Mouse (Mus musculus) stomach, embryonic 14.5 days (tissue): ENCODE data around the gene Grin2a. TPM values are rescaled to one million over a fixed set of nuclear protein-coding genes. Genes with fewer than 3 reads are reported as not detected.
A peak's percentile ranks its signal among the peaks of the same experiment; 100 is the strongest.

ENCODE experiments used
- ATAC-seq: fragments of 200-750 bp; cut with Nextera tagmentation; 2 replicates; pipeline ENCODE4 v1.8.0; 2017; ENCODE audit warnings: low read depth, moderate TSS enrichment; ENCODE audit not compliant: insufficient number of reproducible peaks, insufficient read depth, low FRiP score
- H3K27ac ChIP-seq: fragments of 300-500 bp; sonication (generic); 2 replicates; pipeline ENCODE4 v1.5.1; 2014; ENCODE audit warnings: mild to moderate bottlenecking, low read length, moderate library complexity, mixed read lengths
- H3K27me3 ChIP-seq: fragments of 300-500 bp; sonication (generic); 2 replicates; pipeline ENCODE4 v1.6.1; 2014; ENCODE audit warnings: low read length, control low read depth, mixed read lengths; ENCODE audit not compliant: control insufficient read depth, insufficient read depth
- H3K36me3 ChIP-seq: fragments of 300-500 bp; sonication (generic); 2 replicates; pipeline ENCODE4 v1.6.1; 2014; ENCODE audit warnings: mild to moderate bottlenecking, control low read depth, low read length, moderate library complexity, mixed read lengths; ENCODE audit not compliant: control insufficient read depth, insufficient read depth
- H3K4me1 ChIP-seq: fragments of 300-500 bp; sonication (generic); 2 replicates; pipeline ENCODE4 v1.6.1; 2014; ENCODE audit warnings: low read length, control low read depth, mixed read lengths; ENCODE audit not compliant: control insufficient read depth, insufficient read depth
- H3K4me2 ChIP-seq: fragments of 300-500 bp; sonication (generic); replicated peaks from 2 replicates; pipeline ENCODE4 v1.6.1; 2014; ENCODE audit warnings: low read depth, low read length, control low read depth
- H3K4me3 ChIP-seq: fragments of 300-500 bp; sonication (generic); 2 replicates; pipeline ENCODE4 v1.5.1; 2014; ENCODE audit warnings: low read depth, low read length, control low read depth
- H3K9ac ChIP-seq: fragments of 300-500 bp; sonication (generic); replicated peaks from 2 replicates; pipeline ENCODE4 v1.6.1; 2014; ENCODE audit warnings: low read depth, mild to moderate bottlenecking, control low read depth, low read length, moderate library complexity, mixed read lengths
- H3K9me3 ChIP-seq: fragments of 300-500 bp; sonication (generic); 2 replicates; pipeline ENCODE4 v1.6.1; 2016; ENCODE audit warnings: low read depth, low read length, control low read depth; ENCODE audit not compliant: control insufficient read depth
- WGBS: fragments of 180-500 bp; shearing (Covaris S2); extraction: QIAGEN DNeasy Blood & Tissue Kit; methylation state at CpG from one replicate; pipeline ENCODE4 v1.1.7; 2014; 5-methylcytosine and 5-hydroxymethylcytosine counted together
- polyA plus RNA-seq: library from polyadenylated mRNA; unstranded; fragments of >200 nt; fragmentation: Nextera tagmentation; extraction: Ambion mirVana; gene quantifications from 2 replicates; pipeline ENCODE4 v1.2.1, GENCODE M21; 2014

The Grin2a gene
- polyA plus RNA-seq, 1 experiment from 2014 or later: 0.85 TPM

DNA sequence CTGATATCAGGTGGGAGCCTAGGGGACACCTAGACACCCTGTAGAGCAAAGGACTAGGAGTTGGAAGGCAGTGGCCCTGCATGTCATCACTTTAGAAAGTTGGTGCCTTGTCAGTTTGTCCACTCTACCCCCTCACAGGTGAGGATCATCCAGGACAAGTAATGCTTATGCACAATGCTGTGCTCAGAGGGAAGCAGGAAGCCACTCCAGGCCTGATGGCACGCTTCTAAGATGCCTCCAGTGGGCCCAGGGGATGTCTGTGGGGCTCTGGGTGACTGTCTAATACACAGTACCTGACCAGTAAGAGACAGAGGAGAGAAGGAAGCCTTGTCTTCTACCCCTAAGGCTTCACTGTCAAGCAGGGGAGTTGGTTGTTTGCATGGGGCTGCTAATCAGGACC, 7.6 kb upstream of the Grin2a start:
- H3K27me3 ChIP-seq: no peaks in the 10 kb centered on the region
- H3K4me1 ChIP-seq: no peaks in the 10 kb centered on the region
- no peak overlapping the region for H3K4me2 ChIP-seq
- H3K27ac ChIP-seq: no peak overlapping the region
- H3K9ac ChIP-seq: no peak overlapping the region
- H3K9me3 ChIP-seq: no peaks in the 10 kb centered on the region
- WGBS: 65% methylated on average over 1 of the region's 1 CpGs
- H3K36me3 ChIP-seq: no peaks in the 10 kb centered on the region
- ATAC-seq: no peak
- H3K4me3 ChIP-seq: no peak overlapping the region

DNA sequence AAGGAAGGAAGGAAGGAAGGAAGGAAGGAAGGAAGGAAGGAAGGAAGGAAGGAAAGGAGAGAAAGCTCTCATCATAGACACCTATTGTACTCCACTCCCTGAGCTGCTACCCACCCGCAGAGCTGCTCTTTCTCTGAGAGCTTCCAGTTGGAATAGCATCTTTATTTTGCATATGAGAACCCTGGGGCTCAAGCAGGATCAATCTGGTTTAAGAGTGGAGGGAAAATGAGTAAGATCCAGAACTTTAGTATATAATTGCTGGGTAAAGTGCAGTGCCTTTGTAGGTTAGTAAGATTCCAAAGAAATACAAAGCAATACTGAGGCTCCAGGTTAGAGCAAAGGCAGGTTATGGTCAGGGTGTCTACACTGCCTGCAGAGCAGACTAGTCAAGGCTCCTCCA, 6.2 kb upstream of the Grin2a start:
- Histone ChIP-seq H3K4me3 (no peak overlapping the region), H3K9ac (no peak overlapping the region), H3K27ac (no peak overlapping the region), H3K36me3 (no peaks in the 10 kb centered on the region), H3K27me3 (0 out of 2 replicates have a peak, but pooled peaks cover 5% of the 10 kb centered on the region), H3K9me3 (no peaks in the 10 kb centered on the region), H3K4me1 (no peaks in the 10 kb centered on the region), H3K4me2 (no peak overlapping the region)
- WGBS: 42% methylated on average over 1 of the region's 1 CpGs
- no peak for ATAC-seq

DNA sequence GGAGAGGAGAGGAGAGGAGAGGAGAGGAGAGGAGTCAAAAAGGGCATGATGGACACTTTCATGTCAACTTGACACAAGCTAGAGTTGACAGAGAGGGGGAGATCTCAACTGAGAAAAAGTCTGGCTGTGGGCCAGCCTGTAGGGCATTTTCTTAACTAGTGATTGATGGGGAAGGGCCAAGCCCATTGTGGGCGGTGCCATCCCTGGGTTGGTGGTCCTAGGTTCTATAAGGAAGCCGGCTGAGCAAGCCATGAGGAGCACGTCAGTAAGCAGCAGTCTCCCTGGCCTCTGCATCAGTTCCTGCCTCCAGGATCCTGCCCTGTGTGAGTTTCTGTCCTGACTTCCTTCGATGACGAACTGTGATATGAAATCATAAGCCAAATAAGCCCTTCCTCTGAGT, 4.6 kb upstream of the Grin2a start:
- Histone ChIP-seq H3K27ac (no peak overlapping the region), H3K9ac (no peak overlapping the region), H3K27me3 (peaks cover 21% of the 10 kb centered on the region), H3K9me3 (no peaks in the 10 kb centered on the region), H3K36me3 (no peaks in the 10 kb centered on the region), H3K4me1 (no peaks in the 10 kb centered on the region), H3K4me3 (no peak overlapping the region), H3K4me2 (no peak overlapping the region)
- WGBS: 60% methylated on average over 5 of the region's 5 CpGs
- ATAC-seq: no peak

DNA sequence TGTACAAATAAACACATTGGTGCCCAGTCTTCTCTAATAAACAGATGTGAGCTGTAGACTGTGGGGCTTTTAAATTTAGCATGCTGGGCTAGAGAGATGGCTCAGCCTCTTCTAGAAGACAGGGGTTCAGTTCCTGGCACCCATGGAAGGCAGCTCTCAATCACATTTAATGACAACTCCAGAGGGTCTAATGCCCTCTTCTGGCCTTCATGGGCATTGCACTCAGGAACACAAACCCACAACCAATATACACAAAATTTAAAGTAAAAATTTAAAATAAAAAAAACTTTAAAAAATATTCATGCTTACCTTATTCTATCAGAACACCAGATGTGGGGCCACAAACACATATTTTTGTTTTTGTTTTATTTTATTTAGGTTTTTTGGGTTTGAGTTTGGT, 2.6 kb upstream of the Grin2a start:
- no peak overlapping the region for H3K9ac ChIP-seq
- H3K9me3 ChIP-seq: no peaks in the 10 kb centered on the region
- no peak overlapping the region for H3K4me3 ChIP-seq
- H3K27me3 ChIP-seq: peaks cover 41% of the 10 kb centered on the region
- H3K36me3 ChIP-seq: no peaks in the 10 kb centered on the region
- H3K4me2 ChIP-seq: no peak overlapping the region
- no peak overlapping the region for H3K27ac ChIP-seq
- H3K4me1 ChIP-seq: peaks cover 10% of the 10 kb centered on the region; the same call in 1 of the 2 replicates
- no peak for ATAC-seq

DNA sequence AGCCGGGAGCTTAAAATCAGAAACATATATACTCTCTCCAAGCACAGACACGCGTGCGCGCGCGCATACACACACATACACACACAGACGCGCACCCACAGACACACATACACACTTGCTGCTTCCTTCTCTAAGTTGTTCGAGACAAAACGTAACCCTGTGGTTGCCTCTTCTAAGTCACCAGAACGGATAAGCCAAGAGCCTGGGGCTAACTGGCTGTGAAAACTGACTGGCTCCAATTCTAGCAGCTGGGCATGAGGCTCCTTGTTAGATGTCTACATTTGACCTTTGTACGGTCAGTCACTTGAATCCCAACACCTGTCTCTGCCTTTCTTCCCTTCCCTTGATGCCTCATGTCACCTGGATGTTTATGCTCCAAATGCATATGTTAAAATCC, 452 bp upstream of the Grin2a start:
- peaks cover 58% of the 10 kb centered on the region for H3K27me3 ChIP-seq
- 20% methylated on average over 13 of the region's 13 CpGs for WGBS
- H3K4me2 ChIP-seq: peak overlapping the region; percentile 59
- no peaks in the 10 kb centered on the region for H3K9me3 ChIP-seq
- H3K9ac ChIP-seq: no peak overlapping the region
- H3K27ac ChIP-seq: no peak overlapping the region
- H3K36me3 ChIP-seq: no peaks in the 10 kb centered on the region
- H3K4me3 ChIP-seq: peak overlapping the region; percentile 33
- H3K4me1 ChIP-seq: peaks cover 10% of the 10 kb centered on the region; the same call in 1 of the 2 replicates
- ATAC-seq: no peak

DNA sequence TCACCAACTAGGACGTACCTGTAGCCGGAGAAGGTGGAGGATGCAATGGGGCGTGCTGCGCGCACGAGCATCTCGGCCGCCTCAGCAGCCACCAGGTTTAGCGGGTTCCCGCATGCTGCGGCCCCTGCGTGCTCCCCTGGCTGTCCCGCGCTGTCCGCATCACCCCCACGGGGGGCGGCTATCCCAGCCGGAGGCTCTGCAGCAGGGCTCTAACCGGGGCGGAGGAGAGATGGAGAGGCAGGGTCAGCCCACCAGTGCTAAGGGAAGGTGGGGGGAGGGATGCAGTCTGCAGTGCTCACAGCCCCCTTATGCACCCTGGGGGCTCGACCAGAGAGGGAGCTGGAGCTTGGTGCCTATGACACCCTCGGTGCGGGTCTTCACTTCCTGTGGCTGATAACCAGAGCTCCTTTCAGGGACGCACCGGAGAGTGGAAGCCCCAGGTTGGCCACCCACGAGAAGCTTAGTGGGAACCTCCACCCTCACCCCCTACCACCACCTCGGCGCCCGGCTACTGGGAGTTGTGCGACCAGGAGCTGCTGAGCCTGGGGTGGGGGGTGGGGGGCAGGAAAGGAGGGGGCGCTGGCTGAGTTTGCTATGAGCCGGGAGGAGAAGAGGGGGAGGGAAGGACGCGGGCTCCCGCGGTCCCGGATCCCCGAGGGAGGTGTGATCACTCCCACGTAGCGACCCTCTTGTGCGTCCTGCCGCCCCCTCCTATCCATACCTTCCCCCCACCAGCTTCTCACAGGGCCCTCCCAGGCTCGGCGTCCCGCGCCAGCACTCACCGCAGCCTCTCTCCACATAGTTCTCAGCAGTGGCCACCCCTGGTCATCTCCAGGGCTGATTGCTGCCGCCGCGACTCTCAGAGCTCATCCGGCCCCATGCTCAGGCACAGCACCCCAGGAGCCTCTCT, 1.1 kb downstream of the Grin2a start:
- Histone ChIP-seq H3K9me3 (no peaks in the 10 kb centered on the region), H3K4me2 (peak overlapping the region; percentile 59), H3K27me3 (peaks cover 58% of the 10 kb centered on the region), H3K9ac (no peak overlapping the region; the same call in 1 of the 2 replicates), H3K27ac (no peak overlapping the region), H3K36me3 (no peaks in the 10 kb centered on the region), H3K4me3 (peak overlapping the region; percentile 33), H3K4me1 (peaks cover 10% of the 10 kb centered on the region; the same call in 1 of the 2 replicates)
- ATAC-seq: peak; percentile 16; the same call in 1 of the 2 replicates
- WGBS: under 1% methylated on average over 43 of the region's 51 CpGs

DNA sequence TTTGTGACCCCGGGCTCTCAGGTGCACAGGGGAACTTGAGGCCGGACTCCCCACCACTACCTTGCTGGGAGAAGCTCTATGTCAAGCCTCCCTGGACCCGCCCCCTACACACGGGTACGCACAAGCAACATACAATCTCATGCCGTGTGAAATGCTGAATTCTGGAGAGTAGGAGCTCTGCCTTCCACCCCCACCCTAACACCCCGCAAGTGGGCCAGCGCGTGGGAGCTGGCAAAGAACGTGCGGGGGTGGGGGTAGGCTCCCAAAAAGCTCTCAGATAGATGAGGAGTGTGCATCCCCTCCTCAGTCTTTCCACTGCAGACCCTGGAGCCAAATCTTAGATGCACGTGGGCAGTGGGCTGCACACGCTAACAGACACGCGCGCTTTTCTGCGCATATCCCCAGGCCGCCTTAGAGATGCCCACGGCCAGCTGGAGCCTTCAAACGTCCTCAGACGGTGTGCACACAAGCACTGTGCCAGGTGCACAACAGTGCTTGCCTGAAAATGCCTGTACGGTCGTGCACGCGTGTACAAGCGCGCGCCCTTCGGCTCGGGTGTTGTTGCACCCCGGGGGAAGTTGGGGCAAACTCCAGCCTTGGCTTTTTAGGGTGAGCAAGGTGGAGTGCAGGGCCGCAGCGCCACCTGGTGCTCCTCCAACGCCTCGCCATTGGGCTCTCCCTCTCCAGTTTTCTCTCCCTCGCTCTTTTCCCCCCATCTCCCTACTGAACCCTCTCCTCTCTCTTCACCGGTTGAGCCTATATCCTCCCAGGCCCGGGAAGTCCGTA, 1.9 kb downstream of the Grin2a start:
- H3K27me3 ChIP-seq: peaks cover 58% of the 10 kb centered on the region
- peaks cover 10% of the 10 kb centered on the region; the same call in 1 of the 2 replicates for H3K4me1 ChIP-seq
- peak overlapping the region; percentile 59 for H3K4me2 ChIP-seq
- no peak overlapping the region for H3K27ac ChIP-seq
- H3K9ac ChIP-seq: no peak overlapping the region
- ATAC-seq: peak; percentile 30
- H3K9me3 ChIP-seq: no peaks in the 10 kb centered on the region
- under 1% methylated on average over 39 of the region's 39 CpGs for WGBS
- peak overlapping the region; percentile 33 for H3K4me3 ChIP-seq
- H3K36me3 ChIP-seq: no peaks in the 10 kb centered on the region

DNA sequence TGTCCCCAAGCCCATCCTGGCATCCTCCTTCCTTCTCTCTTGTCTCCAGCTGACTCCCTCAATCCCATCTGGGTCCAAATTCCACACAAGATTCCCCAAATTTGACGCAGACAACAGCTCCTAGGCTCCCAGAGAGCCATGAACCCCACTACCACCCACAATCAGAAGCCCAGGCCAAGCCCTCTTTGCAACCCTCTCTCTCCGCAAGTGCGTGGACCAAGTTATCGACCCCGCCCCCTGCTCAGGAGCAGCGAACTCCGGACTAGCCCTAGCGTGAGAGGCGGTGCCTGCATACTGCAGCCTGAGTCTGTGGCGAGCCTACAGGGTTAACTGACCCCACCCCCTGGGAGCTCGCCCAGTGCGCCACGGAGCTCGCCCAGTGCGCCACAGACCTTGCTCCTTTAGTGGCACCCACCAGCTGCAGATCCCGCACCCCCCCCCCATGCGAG, 2.6 kb downstream of the Grin2a start:
- WGBS: 0% methylated on average over 17 of the region's 17 CpGs
- Histone ChIP-seq H3K4me3 (peak overlapping the region; percentile 33; the same call in 1 of the 2 replicates), H3K4me2 (peak overlapping the region; percentile 59), H3K36me3 (no peaks in the 10 kb centered on the region), H3K9ac (no peak overlapping the region), H3K27ac (no peak overlapping the region), H3K9me3 (no peaks in the 10 kb centered on the region), H3K4me1 (peaks cover 10% of the 10 kb centered on the region; the same call in 1 of the 2 replicates), H3K27me3 (peaks cover 58% of the 10 kb centered on the region)
- no peak for ATAC-seq
